Mouse (Mus musculus): ENCODE data around the gene Prom2. TPM values are rescaled to one million over a fixed set of nuclear protein-coding genes. Genes with fewer than 3 reads are reported as not detected.
A peak's percentile ranks its signal among the peaks of the same experiment; 100 is the strongest.

The Prom2 gene
- polyA plus RNA-seq (2015; fragmentation: Nextera tagmentation; extraction: Ambion mirVana): 10.4 and 11.4 TPM in 2 replicates

DNA sequence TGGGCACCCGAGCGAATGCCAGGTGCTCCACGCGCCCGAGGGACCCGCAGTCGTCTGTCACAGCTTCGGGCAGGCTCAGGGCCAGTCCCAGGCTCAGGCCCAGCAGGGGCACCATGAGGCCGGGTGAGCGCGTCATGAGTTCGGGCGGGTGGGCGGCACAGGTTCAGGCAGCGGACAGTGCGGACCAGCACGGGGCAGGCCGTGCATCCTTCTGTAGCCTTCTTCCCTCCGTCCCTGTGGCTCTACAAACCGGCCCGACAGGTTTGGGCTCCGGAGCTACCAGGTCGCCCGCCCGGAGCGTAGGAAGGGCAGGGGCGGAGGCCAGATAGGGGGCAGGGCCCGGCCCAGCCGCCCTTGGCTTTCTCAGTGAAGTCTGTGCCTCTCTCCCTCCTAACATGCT lies at the start of gene Prom2:
TSS of gene Prom2 (minus strand) at position 283 of the 400 bp plus-strand sequence.
- Histone ChIP-seq H3K27ac (peak within 1 kb of the TSS; percentile 37), H3K27me3 (replicated peaks) (peaks cover 34% of the 10 kb centered on the region), H3K4me2 (peak within 1 kb of the TSS; percentile 50), H3K9ac (no peak within 1 kb of the TSS), H3K9me3 (no peaks in the 10 kb centered on the region), H3K4me3 (replicated peaks) (peak within 1 kb of the TSS; percentile 33), H3K36me3 (no peaks in the 10 kb centered on the region), H3K4me1 (no peaks in the 10 kb centered on the region)
- ATAC-seq (ENCODE audit: insufficient read depth, low FRiP score, low read depth): peak; percentile 80
- WGBS: 6% methylated on average over 29 of the region's 29 CpGs

DNA sequence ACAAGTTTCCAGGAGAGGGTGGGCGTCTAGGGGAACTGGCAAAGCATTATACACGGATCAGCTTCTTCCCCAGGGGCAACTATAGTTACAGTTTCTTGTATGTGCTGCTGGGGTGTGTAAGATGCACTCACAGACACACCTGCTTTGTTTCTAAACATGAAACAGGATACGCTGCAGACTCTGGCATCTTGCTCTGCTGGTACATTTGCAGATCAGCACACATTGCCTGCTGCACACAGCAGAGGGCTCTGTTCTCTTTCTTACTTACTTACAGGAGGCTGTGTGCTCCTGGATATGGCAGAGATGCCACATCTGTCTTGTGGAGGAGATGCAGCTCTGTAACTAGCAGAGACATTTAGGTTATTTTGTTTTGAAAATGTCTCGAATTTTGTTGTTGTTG lies 49.6 kb upstream of the Prom2 start:
- no peaks in the 10 kb centered on the region for H3K27me3 ChIP-seq (replicated peaks)
- H3K36me3 ChIP-seq: peaks cover 18% of the 10 kb centered on the region
- ATAC-seq (ENCODE audit: insufficient read depth, low FRiP score, low read depth): no peak
- H3K4me3 ChIP-seq (replicated peaks): no peak overlapping the region
- H3K27ac ChIP-seq: no peak overlapping the region
- WGBS: 78% methylated on average over 4 of the region's 4 CpGs
- peaks cover 9% of the 10 kb centered on the region; the same call in 1 of the 2 replicates for H3K4me1 ChIP-seq
- no peak overlapping the region for H3K4me2 ChIP-seq
- no peak overlapping the region for H3K9ac ChIP-seq
- H3K9me3 ChIP-seq: no peaks in the 10 kb centered on the region

DNA sequence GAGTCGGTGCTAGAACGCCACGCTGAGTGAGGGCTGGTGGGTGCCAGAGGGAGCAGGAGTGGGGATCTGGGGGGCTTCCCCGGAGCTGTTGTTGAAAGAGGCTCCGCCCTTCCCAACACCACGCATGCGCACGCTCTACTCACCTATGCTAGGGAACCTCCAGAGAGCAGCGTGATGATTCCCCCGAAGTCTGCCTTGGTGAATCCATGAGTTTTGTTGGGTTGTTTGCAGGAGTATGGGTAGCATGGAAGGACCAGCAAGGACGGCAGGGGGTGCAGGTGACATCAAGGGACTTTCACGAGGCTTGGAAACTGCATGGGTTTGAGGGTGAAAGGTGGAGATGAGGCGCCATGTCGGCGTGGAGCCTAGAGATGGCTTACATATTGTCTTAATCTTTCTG lies 48.9 kb upstream of the Prom2 start:
- ATAC-seq (ENCODE audit: insufficient read depth, low FRiP score, low read depth): no peak
- H3K4me2 ChIP-seq: no peak overlapping the region
- WGBS: 75% methylated on average over 15 of the region's 15 CpGs

DNA sequence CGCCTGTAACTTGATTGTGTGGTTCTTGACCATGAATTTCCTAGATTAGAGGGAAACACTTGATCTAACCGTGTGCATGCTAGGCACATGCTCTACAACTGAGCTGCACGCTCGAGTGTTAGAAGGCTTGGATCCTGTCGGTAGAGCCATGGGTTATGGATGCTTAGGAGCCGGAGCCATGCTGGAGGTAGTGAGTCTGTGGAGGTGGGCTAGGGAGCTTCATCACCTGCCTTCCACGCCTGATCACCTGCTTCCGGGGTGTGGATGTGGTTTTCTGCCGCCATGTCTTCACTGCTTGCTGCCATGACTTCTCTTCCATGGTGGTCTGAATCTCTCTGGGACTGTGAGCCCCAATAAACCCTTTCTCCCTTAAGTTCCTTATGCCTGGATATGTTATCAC lies 47.6 kb upstream of the Prom2 start:
- WGBS: 92% methylated on average over 9 of the region's 9 CpGs
- Histone ChIP-seq H3K4me1 (peaks cover 9% of the 10 kb centered on the region; the same call in 1 of the 2 replicates), H3K9me3 (no peaks in the 10 kb centered on the region), H3K36me3 (peaks cover 7% of the 10 kb centered on the region), H3K9ac (no peak overlapping the region), H3K27me3 (replicated peaks) (no peaks in the 10 kb centered on the region), H3K4me3 (replicated peaks) (no peak overlapping the region), H3K4me2 (no peak overlapping the region), H3K27ac (no peak overlapping the region)
- no peak for ATAC-seq (ENCODE audit: insufficient read depth, low FRiP score, low read depth)

More for the DNA sequence above, 48.9 kb upstream of the Prom2 start:
- H3K27ac ChIP-seq: no peak overlapping the region
- no peak overlapping the region for H3K9ac ChIP-seq
- no peaks in the 10 kb centered on the region for H3K9me3 ChIP-seq
- H3K36me3 ChIP-seq: peaks cover 16% of the 10 kb centered on the region
- no peak overlapping the region for H3K4me3 ChIP-seq (replicated peaks)
- no peaks in the 10 kb centered on the region for H3K27me3 ChIP-seq (replicated peaks)
- H3K4me1 ChIP-seq: peaks cover 9% of the 10 kb centered on the region; the same call in 1 of the 2 replicates

DNA sequence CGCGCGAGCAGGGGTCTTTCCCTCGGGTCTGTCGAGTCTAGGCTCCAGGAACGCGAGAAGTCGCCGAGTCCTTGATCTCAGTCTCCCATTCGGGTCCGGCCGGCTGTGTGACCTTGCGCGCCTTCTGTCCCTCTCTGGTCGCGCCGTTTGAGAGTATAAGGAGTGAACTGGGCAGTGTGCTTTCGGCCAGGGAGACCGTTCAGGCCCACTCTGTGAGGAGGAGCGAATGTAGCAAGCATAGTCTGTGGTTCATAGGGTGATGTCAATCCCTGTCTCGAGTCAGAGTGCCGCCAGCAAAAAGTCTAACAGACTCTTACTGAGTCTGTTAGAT lies 46.2 kb upstream of the Prom2 start:
- under 1% methylated on average over 22 of the region's 22 CpGs for WGBS
- ATAC-seq (ENCODE audit: insufficient read depth, low FRiP score, low read depth): 0 out of 2 replicates have a peak, but pooled peaks have one; percentile 5
- Histone ChIP-seq H3K9ac (peak overlapping the region; percentile 72), H3K4me1 (peaks cover 9% of the 10 kb centered on the region; the same call in 1 of the 2 replicates), H3K9me3 (no peaks in the 10 kb centered on the region), H3K36me3 (peaks cover 3% of the 10 kb centered on the region; the same call in 1 of the 2 replicates), H3K4me2 (peak overlapping the region; percentile 69), H3K4me3 (replicated peaks) (peak overlapping the region; percentile 93), H3K27me3 (replicated peaks) (no peaks in the 10 kb centered on the region), H3K27ac (peak overlapping the region; percentile 91)

DNA sequence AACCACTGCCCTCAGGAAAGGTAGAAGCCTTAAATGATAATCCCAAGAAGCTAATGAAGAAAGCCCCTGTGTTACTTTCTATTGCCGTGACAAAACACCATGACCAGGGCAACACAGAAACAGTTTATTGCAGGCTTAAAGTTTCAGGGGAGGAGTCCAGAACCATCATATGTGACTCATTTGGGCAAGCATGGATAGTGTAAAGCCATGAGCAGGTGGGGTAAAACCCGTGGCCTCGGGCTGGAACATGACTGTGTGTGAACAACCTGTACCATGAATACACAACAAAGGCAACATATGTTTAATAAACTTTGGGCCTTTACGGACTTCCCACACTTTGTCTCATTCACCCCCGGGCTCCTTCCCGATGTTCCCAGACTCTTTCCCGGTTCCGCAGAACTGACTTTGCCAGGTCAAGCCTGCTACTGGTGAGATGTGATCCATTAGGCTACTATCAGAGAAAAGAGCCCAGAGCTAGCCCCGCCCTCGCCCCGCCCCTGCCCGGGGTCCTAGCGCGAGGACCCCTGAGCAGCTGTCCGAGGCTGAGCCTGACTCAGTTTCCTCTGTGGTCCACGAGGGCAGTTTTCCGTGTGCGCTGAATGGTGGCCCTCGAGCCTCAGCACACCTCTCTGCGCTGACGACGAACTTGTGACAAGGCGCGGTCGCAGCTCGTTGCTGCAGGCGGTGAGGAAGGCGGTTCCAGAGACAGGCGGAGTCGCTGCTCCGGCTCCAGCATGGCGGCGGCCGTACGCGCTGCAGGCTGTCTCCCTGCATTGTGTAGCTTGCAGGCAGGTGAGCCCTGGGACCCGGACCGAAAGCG lies 45.6 kb upstream of the Prom2 start, which contains the start of the genes Zfp661 and Mrps5:
TSS of gene Zfp661 (minus strand) at position 401 of the 820 bp plus-strand sequence.
TSS of gene Mrps5 (plus strand) at position 529 of the 820 bp plus-strand sequence.
- peak; percentile 85 for ATAC-seq (ENCODE audit: insufficient read depth, low FRiP score, low read depth)
- H3K9me3 ChIP-seq: no peaks in the 10 kb centered on the region
- WGBS: 4% methylated on average over 39 of the region's 39 CpGs
- no peaks in the 10 kb centered on the region for H3K36me3 ChIP-seq
- no peaks in the 10 kb centered on the region for H3K27me3 ChIP-seq (replicated peaks)
- peak within 1 kb of the TSS; percentile 93 for H3K4me3 ChIP-seq (replicated peaks)
- peak within 1 kb of the TSS; percentile 91 for H3K27ac ChIP-seq
- peak within 1 kb of the TSS; percentile 72 for H3K9ac ChIP-seq
- peaks cover 9% of the 10 kb centered on the region; the same call in 1 of the 2 replicates for H3K4me1 ChIP-seq
- H3K4me2 ChIP-seq: peak within 1 kb of the TSS; percentile 69

DNA sequence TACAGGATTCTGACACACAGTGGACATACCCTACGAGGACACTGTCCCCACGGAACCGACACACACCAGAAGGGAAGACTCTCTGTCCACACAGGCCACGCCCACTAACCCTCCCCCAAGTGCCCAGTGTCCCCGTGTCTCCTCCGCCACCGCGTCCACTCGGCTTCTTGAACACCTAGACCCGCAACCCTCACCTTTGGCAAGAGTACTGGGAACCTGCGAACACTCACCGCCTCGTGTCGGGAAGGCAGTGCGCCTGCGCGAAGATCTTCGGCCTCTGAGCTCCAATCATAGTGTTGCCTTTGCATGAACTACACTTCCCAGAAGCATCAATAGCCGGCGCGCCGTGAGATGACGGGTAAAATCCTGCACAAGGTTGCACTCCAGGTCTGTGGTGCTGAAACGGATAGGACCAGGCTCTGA lies 43.2 kb upstream of the Prom2 start:
- H3K27ac ChIP-seq: no peak overlapping the region
- peak overlapping the region; percentile 57 for H3K4me3 ChIP-seq (replicated peaks)
- no peaks in the 10 kb centered on the region for H3K27me3 ChIP-seq (replicated peaks)
- under 1% methylated on average over 24 of the region's 24 CpGs for WGBS
- H3K9me3 ChIP-seq: no peaks in the 10 kb centered on the region
- H3K4me1 ChIP-seq: peaks cover 9% of the 10 kb centered on the region; the same call in 1 of the 2 replicates
- H3K4me2 ChIP-seq: peak overlapping the region; percentile 84
- ATAC-seq (ENCODE audit: insufficient read depth, low FRiP score, low read depth): peak; percentile 86
- no peaks in the 10 kb centered on the region for H3K36me3 ChIP-seq
- peak overlapping the region; percentile 44; the same call in 1 of the 2 replicates for H3K9ac ChIP-seq

DNA sequence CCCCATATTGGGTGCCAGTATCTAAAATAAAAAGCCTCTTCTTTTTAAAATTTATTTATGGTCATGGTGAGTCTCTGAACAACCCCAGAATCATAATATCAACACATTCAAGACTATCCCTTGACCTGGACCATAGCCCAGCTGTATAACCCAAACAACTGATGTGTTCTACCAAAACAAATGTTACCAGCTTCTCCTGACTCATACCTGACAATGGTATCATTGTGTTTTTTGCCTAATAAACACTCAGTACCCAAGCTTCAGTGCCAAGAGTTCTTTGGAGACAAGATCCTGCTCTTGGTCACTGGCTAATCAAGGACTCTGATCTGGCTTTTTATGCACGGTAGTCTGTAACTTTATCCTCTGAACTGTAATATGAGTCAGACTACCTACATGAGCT lies 32.1 kb upstream of the Prom2 start:
- Histone ChIP-seq H3K27me3 (replicated peaks) (no peaks in the 10 kb centered on the region), H3K4me1 (no peaks in the 10 kb centered on the region), H3K9me3 (no peaks in the 10 kb centered on the region), H3K9ac (no peak overlapping the region), H3K4me2 (no peak overlapping the region), H3K27ac (no peak overlapping the region), H3K36me3 (0 out of 2 replicates have a peak, but pooled peaks cover 7% of the 10 kb centered on the region), H3K4me3 (replicated peaks) (no peak overlapping the region)
- WGBS: 57% methylated on average over 1 of the region's 1 CpGs
- ATAC-seq (ENCODE audit: insufficient read depth, low FRiP score, low read depth): no peak

DNA sequence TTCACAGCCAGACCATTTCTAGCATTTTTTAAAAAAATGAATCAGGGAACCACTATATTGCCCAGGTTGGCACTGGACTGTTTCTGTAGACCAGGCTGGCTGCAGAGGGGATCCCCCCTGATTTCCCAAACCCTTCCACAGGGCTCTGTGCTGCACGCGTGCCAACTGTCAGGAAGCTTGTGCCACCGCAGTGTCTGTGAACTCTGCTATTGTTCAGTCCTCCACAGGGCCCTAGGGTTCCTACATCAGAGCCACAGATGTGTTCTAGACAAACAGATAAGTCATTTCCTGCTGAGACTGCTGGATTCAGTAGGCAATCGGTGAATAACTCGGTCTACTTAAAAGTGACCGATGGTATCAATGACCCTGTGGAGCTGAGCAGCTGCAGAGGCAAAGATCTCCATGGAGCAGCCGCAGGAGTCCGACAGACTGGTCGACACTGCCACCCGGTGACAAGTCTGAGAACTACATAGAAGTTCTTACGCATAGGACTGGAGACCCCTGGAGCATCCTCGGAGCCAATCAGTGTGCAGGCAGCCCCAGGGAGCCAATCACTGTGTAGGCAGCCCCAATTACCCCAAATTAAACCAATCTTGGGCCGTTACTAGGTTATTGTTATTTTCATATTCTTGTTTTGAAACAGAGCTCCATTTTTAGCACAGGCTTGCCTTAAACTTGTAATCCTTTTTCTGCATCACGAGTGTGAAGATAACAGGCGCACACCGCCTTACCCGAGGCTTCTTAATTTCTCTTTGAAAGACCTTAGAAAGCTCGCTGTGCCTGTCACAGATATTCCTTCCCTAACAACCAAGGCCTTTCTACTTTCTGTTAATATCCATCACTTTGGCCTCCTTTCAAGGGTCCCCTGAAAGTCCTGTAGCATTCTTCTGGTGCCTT lies 18.1 kb upstream of the Prom2 start:
- Histone ChIP-seq H3K36me3 (no peaks in the 10 kb centered on the region), H3K27ac (no peak overlapping the region), H3K9ac (no peak overlapping the region), H3K4me1 (no peaks in the 10 kb centered on the region), H3K4me2 (peak overlapping the region; percentile 38; the same call in 1 of the 2 replicates), H3K4me3 (replicated peaks) (no peak overlapping the region), H3K27me3 (replicated peaks) (peaks cover 4% of the 10 kb centered on the region; the same call in 1 of the 2 replicates), H3K9me3 (no peaks in the 10 kb centered on the region)
- ATAC-seq (ENCODE audit: insufficient read depth, low FRiP score, low read depth): peak; percentile 91
- WGBS: 13% methylated on average over 18 of the region's 18 CpGs

DNA sequence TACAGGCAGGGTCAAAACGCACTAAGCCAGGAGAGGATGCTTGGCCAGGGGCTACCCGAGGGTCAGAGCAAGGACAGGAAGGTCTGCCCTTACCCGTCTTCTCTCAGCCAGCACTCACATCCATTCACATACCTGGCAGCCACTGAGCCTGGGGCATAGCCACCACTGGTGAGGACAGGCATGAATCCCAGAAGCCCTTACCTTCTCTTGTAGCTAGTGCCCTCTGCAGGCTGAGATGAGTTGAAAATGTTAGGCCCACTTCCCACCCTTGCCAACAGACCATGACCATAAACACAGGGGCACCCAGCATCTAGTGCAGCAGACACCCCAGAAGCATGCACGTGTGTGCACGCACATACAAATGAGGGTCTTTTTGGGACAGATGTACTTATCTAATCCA lies 9.8 kb upstream of the Prom2 start:
- H3K9me3 ChIP-seq: no peaks in the 10 kb centered on the region
- H3K27ac ChIP-seq: no peak overlapping the region
- no peaks in the 10 kb centered on the region for H3K27me3 ChIP-seq (replicated peaks)
- H3K4me3 ChIP-seq (replicated peaks): no peak overlapping the region
- ATAC-seq (ENCODE audit: insufficient read depth, low FRiP score, low read depth): no peak
- no peak overlapping the region for H3K4me2 ChIP-seq
- H3K9ac ChIP-seq: no peak overlapping the region
- no peaks in the 10 kb centered on the region for H3K4me1 ChIP-seq
- WGBS: 52% methylated on average over 5 of the region's 5 CpGs
- no peaks in the 10 kb centered on the region for H3K36me3 ChIP-seq

DNA sequence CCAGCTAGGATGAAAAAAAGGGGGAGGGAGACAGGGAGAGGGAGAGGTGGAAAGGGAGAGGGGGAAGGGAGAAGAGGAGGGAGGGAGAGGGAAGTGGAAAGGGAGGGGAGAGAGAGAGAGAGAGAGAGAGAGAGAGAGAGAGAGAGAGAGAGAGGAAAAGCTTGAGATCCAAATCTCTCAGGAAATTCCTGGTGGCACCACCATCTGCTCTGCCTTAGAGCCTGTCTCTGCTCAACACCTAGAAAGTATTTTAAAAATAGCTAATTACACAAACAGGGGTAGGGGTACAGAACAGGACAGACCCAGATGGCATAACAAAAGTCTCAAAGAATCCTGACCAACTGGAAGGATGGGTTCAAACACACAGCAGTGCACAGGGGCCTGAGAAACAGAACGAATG lies 9.2 kb upstream of the Prom2 start:
- no peak overlapping the region for H3K4me3 ChIP-seq (replicated peaks)
- no peaks in the 10 kb centered on the region for H3K27me3 ChIP-seq (replicated peaks)
- H3K36me3 ChIP-seq: no peaks in the 10 kb centered on the region
- no peak for ATAC-seq (ENCODE audit: insufficient read depth, low FRiP score, low read depth)
- WGBS: 69% methylated on average over 1 of the region's 1 CpGs
- H3K4me1 ChIP-seq: no peaks in the 10 kb centered on the region
- H3K4me2 ChIP-seq: no peak overlapping the region
- no peak overlapping the region for H3K27ac ChIP-seq
- H3K9me3 ChIP-seq: no peaks in the 10 kb centered on the region
- no peak overlapping the region for H3K9ac ChIP-seq

Measured in stomach, embryonic 15.5 days (tissue).